Mouse (Mus musculus) small intestine, adult 2 months (tissue): ENCODE measurements around the gene Arpp21. TPM values are rescaled to one million over a fixed set of nuclear protein-coding genes. Genes with fewer than 3 reads are reported as not detected.

Source experiments
- H3K27ac ChIP-seq: fragments of 200-500 bp; 2 replicates; pipeline ENCODE4 v1.5.1; 2012; ENCODE audit warnings: low read depth, low read length, control low read depth, inconsistent platforms; ENCODE audit not compliant: insufficient read depth
- H3K27me3 ChIP-seq: fragments of 200-500 bp; 2 replicates; pipeline ENCODE4 v1.6.1; 2012; ENCODE audit warnings: mild to moderate bottlenecking, moderate library complexity, low read length, inconsistent platforms; ENCODE audit not compliant: control insufficient read depth, insufficient read depth
- H3K36me3 ChIP-seq: fragments of 200-500 bp; 2 replicates; pipeline ENCODE4 v1.6.1; 2012; ENCODE audit warnings: mild to moderate bottlenecking, low read length, control low read depth, inconsistent platforms; ENCODE audit not compliant: control insufficient read depth, insufficient read depth
- H3K4me1 ChIP-seq: fragments of 200-500 bp; 2 replicates; pipeline ENCODE4 v1.6.1; 2012; ENCODE audit warnings: low read length, inconsistent platforms, mixed read lengths; ENCODE audit not compliant: control insufficient read depth, insufficient read depth, insufficient read length
- H3K4me3 ChIP-seq: fragments of 200-500 bp; 2 replicates; pipeline ENCODE4 v1.5.1; 2012; ENCODE audit warnings: low read depth, mild to moderate bottlenecking, control low read depth, inconsistent platforms, low read length, moderate library complexity
- CTCF ChIP-seq: fragments of 200-500 bp; IDR thresholded peaks from 2 replicates; pipeline ENCODE4 v1.5.1; 2012; ENCODE audit warnings: low read depth, mild to moderate bottlenecking, control low read depth, inconsistent platforms, low read length, moderate library complexity, mixed read lengths; ENCODE audit not compliant: insufficient replicate concordance, insufficient read length; ENCODE audit errors: extremely low read depth
- POLR2A ChIP-seq: fragments of 200-500 bp; IDR thresholded peaks from 2 replicates; pipeline ENCODE4 v1.6.1; 2012; ENCODE audit warnings: low read depth, mild to moderate bottlenecking, control low read depth, inconsistent platforms, low read length, moderate library complexity
- WGBS: fragments of 180-500 bp; shearing (Covaris S2); methylation state at CpG from one replicate; pipeline ENCODE4 v1.1.7; 2018; 5-methylcytosine and 5-hydroxymethylcytosine counted together
- polyA plus RNA-seq: library from polyadenylated mRNA; depleted of rRNA; stranded (reverse); fragments of >200 nt; gene quantifications from 2 replicates; pipeline ENCODE4 v1.2.3, GENCODE M21; 2012

Arpp21 gene
- polyA plus RNA-seq, 1 experiment, result 0.60 TPM

DNA sequence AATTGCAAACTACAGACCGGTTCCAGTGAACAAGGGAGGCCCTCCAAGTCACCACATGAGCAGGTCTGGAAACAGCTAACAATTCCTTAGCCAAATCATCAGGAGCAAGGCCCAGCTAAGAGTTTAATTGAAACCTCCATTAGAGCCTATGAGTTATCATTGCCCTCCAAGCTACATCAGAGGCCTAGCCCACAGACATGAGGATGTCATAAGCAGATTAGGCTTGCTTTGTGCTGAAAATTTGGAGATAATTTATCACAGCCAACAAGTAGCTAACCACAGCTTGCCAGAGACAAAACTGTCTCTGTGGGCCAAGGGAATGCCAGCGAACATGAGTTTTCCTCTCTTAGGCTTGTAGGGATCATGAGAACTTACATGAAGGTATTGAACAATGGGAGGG, 83.0 kb downstream of the Arpp21 start:
- no peak overlapping the region for H3K27ac ChIP-seq

GRCm38 (mm10) chr9:112151177-112151576, 84.6 kb downstream of the Arpp21 start:
- H3K4me1 ChIP-seq, result no peaks in the 10 kb centered on the region
- TF ChIP-seq CTCF, result no peak
- no peak for TF ChIP-seq POLR2A
- H3K27ac ChIP-seq, result no peak overlapping the region
- H3K36me3 ChIP-seq, result no peaks in the 10 kb centered on the region
- no peaks in the 10 kb centered on the region for H3K27me3 ChIP-seq
- H3K4me3 ChIP-seq, result no peak overlapping the region
- WGBS, result 71% methylated on average over 5 of the region's 5 CpGs

More for the DNA sequence above, 83.0 kb downstream of the Arpp21 start:
- H3K27me3 ChIP-seq, result no peaks in the 10 kb centered on the region
- WGBS, result 87% methylated on average over 2 of the region's 2 CpGs
- no peaks in the 10 kb centered on the region for H3K4me1 ChIP-seq
- no peaks in the 10 kb centered on the region for H3K36me3 ChIP-seq
- no peak for TF ChIP-seq POLR2A
- TF ChIP-seq CTCF, result no peak
- no peak overlapping the region for H3K4me3 ChIP-seq

GRCm38 (mm10) chr9:112140658-112141057, 95.1 kb downstream of the Arpp21 start:
- no peaks in the 10 kb centered on the region for H3K36me3 ChIP-seq
- H3K27ac ChIP-seq, result no peak overlapping the region
- no peaks in the 10 kb centered on the region for H3K4me1 ChIP-seq
- no peaks in the 10 kb centered on the region for H3K27me3 ChIP-seq
- H3K4me3 ChIP-seq, result no peak overlapping the region
- WGBS, result 70% methylated on average over 8 of the region's 8 CpGs
- no peak for TF ChIP-seq CTCF
- TF ChIP-seq POLR2A, result no peak

GRCm38 (mm10) chr9:112137820-112138219, 97.9 kb downstream of the Arpp21 start:
- no peaks in the 10 kb centered on the region for H3K4me1 ChIP-seq
- TF ChIP-seq POLR2A (no peak), CTCF (no peak)
- H3K27ac ChIP-seq, result no peak overlapping the region
- no peaks in the 10 kb centered on the region for H3K27me3 ChIP-seq
- no peaks in the 10 kb centered on the region for H3K36me3 ChIP-seq
- H3K4me3 ChIP-seq, result no peak overlapping the region

DNA sequence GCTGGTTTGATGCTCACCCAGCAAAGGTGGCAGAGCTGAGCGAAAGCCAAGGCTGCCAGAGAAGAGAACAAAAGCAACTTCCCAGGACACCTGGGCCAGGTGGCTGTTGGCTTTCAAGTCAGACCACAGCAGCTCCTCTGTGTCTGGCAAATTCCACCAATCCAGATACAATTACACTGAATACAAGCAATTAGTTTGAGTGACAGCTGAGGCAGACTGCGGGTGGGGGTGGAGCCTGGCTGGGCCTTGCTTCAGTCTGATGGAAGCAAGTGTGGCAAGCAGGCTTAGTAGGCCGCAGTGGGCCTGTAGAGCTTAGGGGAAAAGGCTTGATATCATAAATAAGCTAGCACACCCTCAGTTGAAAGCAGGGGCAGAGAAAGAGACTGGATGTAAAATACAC, 104.9 kb downstream of the Arpp21 start:
- TF ChIP-seq CTCF (no peak), POLR2A (no peak)
- Histone ChIP-seq H3K27ac (no peak overlapping the region), H3K4me1 (no peaks in the 10 kb centered on the region), H3K27me3 (no peaks in the 10 kb centered on the region), H3K36me3 (no peaks in the 10 kb centered on the region), H3K4me3 (no peak overlapping the region)
- 65% methylated on average over 3 of the region's 3 CpGs for WGBS

DNA sequence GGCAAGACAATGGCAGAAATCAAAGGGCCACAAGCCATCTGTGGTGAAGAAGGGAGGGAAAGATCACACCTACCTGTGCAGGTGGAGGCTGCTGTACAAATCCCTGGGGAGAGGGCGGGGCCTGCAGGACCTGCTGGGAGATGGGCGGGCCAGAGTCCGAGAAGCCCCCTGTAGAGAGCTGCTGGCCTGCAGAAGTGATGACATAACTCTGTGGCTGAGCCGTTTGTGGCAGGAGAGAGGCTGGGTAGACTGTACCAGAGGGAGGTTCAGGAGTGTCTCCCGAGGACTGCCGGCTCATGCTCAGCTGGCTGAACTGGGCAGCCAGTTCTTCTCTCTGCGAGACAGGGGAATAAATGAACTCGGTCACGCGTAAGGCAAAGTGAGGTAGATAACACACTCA, 111.1 kb downstream of the Arpp21 start:
- Histone ChIP-seq H3K4me3 (no peak overlapping the region), H3K36me3 (no peaks in the 10 kb centered on the region), H3K27ac (no peak overlapping the region), H3K4me1 (no peaks in the 10 kb centered on the region), H3K27me3 (no peaks in the 10 kb centered on the region)
- WGBS, result 22% methylated on average over 10 of the region's 10 CpGs
- TF ChIP-seq POLR2A (no peak), CTCF (no peak)

DNA sequence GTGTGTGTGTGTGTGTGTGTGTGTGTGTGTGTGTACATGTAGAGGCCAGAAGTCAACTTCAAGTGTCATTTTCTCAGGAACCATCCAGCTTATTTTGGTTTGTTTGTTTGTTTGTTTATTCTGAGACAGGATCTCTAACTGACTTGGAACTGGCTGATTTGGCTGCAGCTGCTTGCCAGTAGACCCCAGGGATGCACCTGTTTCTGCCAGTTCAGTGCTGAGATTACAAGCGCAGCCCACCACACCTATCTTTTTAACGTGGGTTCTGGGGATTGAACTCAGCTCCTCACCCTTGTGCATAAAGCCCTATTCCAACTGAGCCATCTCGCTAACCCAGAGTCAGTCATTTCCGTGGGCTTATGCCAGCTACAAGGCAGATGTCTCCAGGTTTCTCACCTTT, 111.6 kb downstream of the Arpp21 start:
- WGBS, result 65% methylated on average over 4 of the region's 4 CpGs
- H3K4me1 ChIP-seq, result no peaks in the 10 kb centered on the region
- TF ChIP-seq CTCF, result no peak
- no peak overlapping the region for H3K27ac ChIP-seq
- H3K27me3 ChIP-seq, result no peaks in the 10 kb centered on the region
- H3K4me3 ChIP-seq, result no peak overlapping the region
- no peaks in the 10 kb centered on the region for H3K36me3 ChIP-seq

DNA sequence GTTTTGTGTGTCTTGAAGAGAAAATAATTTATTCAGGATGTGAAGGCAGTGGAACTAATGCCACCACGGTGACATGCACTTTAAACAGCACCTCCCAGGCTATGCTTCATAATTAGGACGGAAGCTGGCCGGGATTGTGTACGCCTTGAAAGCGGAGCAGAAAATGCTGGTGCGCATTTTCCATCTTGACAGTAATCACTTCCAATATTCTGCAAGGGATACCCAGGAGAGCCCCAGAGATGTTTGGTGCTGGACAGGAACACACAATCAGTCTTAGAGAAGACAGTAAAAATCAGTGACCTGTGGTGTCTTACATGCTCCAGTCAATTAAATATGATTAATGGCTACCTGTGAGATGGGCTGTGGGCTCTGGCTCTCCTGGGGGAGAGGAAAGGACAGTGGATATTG, 112.3 kb downstream of the Arpp21 start:
- Histone ChIP-seq H3K4me3 (no peak overlapping the region), H3K36me3 (no peaks in the 10 kb centered on the region), H3K4me1 (no peaks in the 10 kb centered on the region), H3K27ac (no peak overlapping the region), H3K27me3 (no peaks in the 10 kb centered on the region)
- TF ChIP-seq CTCF (no peak), POLR2A (no peak)
- WGBS, result 80% methylated on average over 6 of the region's 6 CpGs
